Mouse (Mus musculus): ENCODE results near the gene Gpam.

Gene Gpam

DNA sequence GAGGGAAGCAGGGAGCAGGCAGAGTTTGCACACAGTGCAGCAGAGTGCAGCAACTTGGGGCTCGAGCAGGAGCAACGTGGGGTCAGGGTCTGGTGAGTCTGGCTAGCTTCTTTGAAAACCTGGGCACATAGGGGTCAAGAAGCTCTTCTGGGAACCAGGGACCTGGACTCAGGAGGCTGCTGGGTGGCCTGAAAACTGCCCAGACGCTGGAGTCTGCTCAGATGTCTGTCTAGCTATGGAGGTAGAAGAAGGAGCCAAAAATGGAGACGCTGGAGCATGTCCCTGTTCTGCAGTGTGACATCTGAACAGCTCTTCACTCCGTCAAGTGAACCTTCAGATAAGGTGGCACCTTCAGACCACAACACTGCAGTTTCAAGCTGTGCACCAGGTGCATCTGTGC lies 17.7 kb upstream of the Gpam start:
- in situ Hi-C loops (cut with MboI; ENCODE audit: low pct_unique_long_range_greater_than_20kb in 1 of 2, low sequenced_read_pairs in 2 of 2, unreplicated experiment in 1 of 2), result no loop called here

DNA sequence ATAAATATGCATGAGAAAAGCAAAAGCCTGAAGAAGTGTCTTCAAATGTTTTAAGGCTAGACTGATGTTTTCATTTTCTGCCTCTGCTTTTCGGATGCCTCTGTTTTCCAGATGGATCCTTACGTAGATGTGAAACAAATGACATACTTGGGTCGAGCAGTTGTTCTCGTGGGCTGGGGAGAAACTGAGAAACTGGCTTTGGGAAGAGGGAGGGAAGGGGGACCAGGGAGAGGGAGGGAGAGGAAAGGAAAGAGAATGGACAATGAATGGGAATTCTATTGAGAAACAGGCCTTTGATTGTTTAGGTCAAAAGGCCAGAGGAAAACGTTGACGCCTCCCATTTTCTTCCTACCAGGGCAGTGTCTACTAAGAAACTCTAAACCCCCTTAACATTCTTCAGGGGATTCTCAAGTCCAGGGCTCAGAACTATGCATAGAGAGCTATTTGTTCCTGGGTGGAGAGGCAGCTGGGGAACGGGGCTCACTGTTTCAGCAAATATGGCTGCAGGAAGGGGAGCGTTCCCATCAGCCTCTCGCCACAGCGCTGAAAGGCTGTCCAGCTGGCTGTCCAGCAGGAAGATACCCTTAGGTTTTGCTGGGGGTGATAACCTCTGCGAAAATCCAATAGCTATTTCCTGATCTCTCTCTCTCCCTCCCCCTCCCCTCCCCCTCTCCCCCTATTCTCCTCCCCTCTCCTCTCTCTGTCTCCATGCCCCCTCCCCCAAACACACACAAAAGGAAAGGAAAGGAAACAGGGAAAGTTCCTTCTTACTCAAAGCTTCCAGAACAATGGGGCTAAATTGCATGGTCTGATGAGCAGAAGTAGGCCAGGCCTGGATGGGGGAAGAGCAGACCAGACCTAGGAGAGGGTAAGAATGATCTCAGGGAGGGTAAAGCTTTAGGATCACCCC lies 16.6 kb upstream of the Gpam start:
- in situ Hi-C loops (cut with MboI; ENCODE audit: low pct_unique_long_range_greater_than_20kb in 1 of 2, low sequenced_read_pairs in 2 of 2, unreplicated experiment in 1 of 2), result no loop called here

DNA sequence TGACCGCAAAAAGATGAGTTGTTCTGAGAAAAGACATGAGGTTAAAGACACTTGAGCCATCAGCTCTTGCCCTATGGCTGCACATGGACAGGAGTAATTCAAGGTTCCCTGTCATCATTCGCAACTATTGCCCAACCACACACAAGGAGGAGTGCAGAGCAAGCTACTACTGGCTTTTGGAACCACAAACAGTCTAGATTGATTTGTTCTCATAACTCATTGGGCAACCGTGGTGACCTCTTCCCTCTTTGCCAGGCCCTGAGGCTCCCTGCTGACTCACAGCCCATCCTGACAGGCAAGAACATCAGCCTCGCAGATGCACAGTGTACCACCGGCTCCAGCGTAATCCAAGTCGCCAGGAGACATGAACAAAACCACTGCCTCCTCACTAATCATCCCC lies 12.3 kb upstream of the Gpam start:
- in situ Hi-C loops (cut with MboI; ENCODE audit: low pct_unique_long_range_greater_than_20kb in 1 of 2, low sequenced_read_pairs in 2 of 2, unreplicated experiment in 1 of 2), result no loop called here

DNA sequence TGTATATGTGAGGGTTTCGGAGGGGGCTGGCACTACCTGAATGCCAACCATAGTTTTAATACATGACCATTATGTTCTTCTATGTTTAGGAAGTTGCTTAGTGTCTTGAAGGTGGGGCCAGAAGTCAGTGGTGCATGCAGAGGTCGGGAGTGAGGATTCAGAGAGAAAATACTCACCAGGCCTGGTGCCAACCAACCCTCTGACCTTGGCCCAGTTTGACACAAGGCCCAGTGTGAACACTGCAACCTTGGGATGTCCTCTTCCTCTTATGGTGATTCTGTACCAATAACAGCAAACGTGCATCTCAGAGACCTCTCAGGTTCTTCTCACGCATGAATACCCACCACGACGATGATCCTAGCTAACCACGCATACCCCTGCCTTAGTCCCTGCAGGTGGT lies 11.5 kb upstream of the Gpam start:
- in situ Hi-C loops (cut with MboI; ENCODE audit: low pct_unique_long_range_greater_than_20kb in 1 of 2, low sequenced_read_pairs in 2 of 2, unreplicated experiment in 1 of 2), result no loop called here

DNA sequence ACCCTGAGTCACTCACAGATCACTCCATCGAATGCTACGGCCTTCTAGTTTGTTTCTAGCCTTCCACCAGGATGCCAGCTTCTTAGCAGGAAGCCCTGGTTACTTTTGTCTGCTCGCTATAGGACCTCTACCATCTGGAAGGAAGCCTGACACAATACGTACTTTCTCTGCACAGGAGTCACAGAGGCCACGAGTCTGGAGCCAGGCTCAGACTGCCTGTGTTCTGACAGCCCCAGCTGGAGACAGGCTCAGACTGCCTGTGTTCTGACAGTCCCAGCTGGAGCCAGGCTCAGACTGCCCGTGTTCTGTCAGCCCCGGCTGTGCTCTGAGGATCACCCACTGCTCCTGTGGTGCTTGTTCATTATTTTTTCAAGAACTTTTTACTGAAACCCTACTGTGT lies 10.8 kb upstream of the Gpam start:
- in situ Hi-C loops (cut with MboI; ENCODE audit: low pct_unique_long_range_greater_than_20kb in 1 of 2, low sequenced_read_pairs in 2 of 2, unreplicated experiment in 1 of 2), result no loop called here

DNA sequence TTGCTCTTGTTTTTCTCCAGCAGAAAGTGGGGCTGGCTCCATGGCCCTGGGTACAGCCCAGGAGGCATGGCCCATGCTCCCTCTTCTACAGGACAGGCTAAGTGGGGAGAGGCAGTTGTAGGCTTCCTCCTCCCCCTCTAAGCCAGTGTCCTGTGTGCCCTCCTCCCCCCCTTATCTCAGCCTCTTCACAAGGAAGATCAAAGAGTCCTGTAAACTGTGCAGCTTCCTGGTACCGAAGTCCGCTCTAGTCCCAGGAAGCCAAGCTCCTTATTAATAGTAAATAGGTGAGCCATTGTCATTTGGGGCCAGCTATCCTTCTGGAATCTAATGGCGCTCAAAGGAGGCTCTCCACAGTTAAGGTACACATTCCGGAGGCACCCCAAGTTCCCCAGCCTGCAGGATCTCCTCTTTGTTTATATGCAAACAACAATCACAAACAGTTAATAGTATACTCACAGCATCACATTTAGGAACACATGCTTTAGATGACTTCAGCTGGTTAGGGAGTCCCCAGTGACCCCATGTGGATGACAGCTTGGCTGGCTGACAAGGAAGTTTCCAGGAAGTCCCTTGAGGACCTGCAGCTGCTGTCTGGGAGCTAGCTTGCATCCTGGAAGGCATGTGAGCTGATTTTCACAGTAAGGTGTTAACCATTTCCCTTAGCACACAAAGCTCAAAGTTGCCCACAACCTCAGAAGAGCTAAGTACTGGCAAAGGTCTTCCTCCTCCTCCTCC lies 9.8 kb upstream of the Gpam start:
- in situ Hi-C loops (cut with MboI; ENCODE audit: low pct_unique_long_range_greater_than_20kb in 1 of 2, low sequenced_read_pairs in 2 of 2, unreplicated experiment in 1 of 2), result no loop called here

DNA sequence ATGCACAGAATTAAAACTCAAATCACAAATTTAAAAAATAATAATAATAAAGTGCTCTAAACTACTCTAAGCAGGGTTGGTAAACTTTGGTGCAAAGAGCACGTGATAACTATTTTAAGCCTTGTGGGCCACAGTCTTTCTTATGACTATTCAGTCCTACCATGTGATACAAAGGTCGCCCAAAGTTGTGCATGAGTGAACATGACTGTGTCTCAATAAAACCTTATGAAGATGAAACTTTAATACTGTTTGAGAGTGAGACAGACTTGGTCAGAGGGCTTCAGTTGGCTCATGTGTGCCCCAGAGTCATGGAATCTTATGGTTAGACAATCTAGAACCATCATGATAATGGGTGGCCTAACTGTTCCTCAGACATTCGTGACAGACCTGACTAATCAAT lies 8.9 kb upstream of the Gpam start:
- in situ Hi-C loops (cut with MboI; ENCODE audit: low pct_unique_long_range_greater_than_20kb in 1 of 2, low sequenced_read_pairs in 2 of 2, unreplicated experiment in 1 of 2), result no loop called here

DNA sequence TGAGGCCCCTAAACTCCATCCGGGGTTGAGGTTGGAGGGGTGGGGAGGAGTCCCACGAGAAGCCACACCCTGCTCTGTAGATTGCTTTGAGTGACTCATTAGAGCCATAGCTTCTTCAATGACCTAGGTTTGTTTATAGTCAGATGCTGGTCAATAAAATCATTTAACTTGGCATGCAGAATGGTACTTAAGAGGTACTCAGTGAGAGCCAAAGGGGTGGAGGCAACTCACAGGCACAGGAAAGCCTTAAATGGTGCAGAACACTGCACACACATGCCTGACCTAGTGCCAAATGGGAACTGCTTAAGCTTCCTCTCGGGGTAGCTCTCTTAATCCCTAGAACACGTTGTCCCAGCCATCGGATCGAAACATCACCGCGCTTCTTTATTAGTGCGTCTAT lies 7.5 kb upstream of the Gpam start:
- in situ Hi-C loops (cut with MboI; ENCODE audit: low pct_unique_long_range_greater_than_20kb in 1 of 2, low sequenced_read_pairs in 2 of 2, unreplicated experiment in 1 of 2), result no loop called here

DNA sequence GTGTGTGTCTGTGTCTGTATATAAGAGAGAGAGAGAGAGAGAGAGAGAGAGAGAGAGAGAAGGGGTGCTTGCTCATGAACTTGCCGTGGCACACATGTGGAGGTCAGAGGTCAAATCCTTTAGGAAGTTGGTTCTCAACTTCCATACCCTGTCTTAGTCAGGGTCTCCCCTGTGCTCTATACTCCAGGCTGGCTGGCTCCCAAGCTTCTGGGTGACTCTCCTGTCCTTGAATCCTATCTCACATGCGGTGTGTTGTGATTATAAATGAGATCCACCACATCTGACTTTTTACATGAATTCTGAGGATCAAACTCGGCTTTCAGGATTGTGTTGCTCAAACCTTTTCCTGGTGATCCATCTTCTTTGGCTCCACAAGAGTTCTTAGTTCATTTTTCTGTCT lies 5.4 kb upstream of the Gpam start:
- in situ Hi-C loops (cut with MboI; ENCODE audit: low pct_unique_long_range_greater_than_20kb in 1 of 2, low sequenced_read_pairs in 2 of 2, unreplicated experiment in 1 of 2), result no loop called here

DNA sequence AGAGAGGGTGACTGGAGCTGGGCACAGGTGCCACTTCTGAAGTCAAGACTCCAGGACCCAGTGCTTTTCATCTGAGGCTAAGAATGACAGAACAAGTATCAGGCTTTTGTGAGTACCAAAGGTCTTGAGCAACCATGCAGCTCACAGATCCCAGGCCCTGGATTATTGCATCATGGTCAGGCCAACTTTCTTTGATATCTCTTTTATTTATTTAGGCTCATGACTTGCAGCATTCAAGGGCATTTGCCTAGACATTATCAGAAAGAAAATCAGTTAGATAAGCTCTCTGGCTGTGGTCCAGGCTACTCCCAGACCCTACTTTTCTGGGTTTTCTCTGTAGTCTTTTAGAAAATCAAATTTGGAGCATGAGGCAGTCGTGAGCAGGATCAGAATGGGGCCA lies 4.7 kb upstream of the Gpam start:
- in situ Hi-C loops (cut with MboI; ENCODE audit: low pct_unique_long_range_greater_than_20kb in 1 of 2, low sequenced_read_pairs in 2 of 2, unreplicated experiment in 1 of 2), result no loop called here

DNA sequence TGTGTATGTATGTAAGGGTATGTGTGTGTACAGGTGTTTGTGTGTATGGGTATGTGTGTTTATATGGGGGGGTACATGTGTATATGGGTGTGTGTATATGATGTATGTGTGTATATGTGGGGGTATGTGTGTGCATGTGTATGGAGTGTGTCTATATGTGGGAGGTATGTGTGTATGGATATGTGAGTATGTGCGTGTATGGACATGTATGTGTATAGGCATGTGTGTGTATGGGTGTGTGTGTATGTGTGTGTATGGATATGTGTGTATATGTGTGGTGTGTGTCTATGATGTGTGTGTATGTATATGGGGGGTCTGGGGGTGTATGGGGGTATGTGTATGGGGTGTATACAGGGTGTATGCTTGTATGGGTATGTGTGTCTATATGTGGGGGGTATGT lies 1.4 kb upstream of the Gpam start:
- in situ Hi-C loops (cut with MboI; ENCODE audit: low pct_unique_long_range_greater_than_20kb in 1 of 2, low sequenced_read_pairs in 2 of 2, unreplicated experiment in 1 of 2), result no loop called here

DNA sequence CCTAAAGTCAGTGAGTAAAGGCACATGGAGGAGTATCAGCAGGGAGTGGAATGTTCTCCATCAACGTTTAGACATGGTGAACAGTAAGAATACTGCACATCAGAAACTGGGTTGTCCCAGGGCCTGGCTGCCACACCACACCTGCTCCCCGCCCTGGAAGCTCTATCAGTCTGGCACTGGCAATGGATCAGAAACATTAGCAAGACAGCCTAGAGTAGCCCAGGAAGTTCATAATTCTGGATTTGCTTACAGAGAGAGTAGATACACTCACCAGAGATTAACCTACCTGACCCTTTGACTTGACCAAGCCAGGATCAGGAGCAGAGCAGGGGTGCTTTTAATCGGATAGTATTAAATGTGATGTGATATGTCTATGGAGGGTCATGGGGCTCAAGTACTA lies 1.6 kb downstream of the Gpam start:
- in situ Hi-C loops (cut with MboI; ENCODE audit: low pct_unique_long_range_greater_than_20kb in 1 of 2, low sequenced_read_pairs in 2 of 2, unreplicated experiment in 1 of 2), result no loop called here

DNA sequence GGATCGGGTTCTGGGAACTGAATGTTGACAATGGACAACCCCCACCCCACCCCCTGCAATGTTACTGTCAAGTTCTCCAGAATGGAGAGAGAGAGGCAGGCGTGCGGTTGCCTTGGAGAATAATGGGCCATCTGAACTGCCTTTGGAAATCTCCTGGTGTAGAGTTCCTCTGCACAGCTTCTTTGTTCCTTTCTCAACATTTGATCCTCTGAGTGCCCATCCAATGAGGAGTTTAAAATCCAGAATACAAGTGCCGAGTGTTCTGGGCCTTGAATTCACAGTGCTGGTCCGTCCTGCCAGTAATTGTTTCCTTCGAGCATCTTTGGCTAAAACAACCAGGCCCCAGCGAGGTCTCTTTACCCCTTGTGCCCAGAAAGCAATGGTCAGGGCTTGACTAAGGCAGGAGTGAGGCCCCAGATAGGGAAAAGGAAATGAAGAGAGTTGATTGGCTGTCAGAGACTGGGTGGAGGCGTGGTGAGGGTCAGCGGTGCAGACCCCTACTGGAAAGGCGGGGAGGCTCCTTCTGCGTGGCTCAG lies 4.0 kb downstream of the Gpam start:
- in situ Hi-C loops (cut with MboI; ENCODE audit: low pct_unique_long_range_greater_than_20kb in 1 of 2, low sequenced_read_pairs in 2 of 2, unreplicated experiment in 1 of 2), result no loop called here

DNA sequence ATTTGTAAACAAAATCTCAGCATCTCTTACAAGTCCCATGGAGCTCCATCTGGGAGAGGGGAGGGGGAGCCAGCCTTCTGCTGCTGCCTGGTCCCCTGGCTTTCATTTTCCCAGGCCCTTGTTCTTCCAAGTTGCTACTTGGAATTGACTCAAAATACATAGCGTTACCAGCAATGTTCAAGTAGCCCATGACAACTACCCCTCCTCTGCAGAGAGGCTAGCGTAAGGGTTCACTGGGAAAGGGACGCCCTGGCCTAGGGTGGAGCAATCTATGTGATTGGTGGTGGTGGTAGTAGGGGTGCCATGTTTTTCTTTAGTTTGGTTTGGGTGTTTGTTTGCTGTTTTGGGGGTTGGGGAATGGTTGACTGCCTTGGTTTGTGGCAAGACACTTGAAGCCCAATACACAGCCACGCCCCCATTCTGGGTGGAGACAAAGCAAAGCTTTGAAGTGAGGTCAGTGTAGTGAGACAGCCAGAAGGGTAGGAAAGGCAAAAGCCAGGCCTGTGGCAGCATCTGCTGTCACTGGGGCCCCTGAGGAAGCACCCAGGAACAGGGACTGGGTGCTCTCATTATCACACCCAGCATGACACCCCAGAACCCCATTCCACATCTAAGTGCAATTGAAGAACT lies 4.6 kb downstream of the Gpam start:
- in situ Hi-C loops (cut with MboI; ENCODE audit: low pct_unique_long_range_greater_than_20kb in 1 of 2, low sequenced_read_pairs in 2 of 2, unreplicated experiment in 1 of 2), result no loop called here

DNA sequence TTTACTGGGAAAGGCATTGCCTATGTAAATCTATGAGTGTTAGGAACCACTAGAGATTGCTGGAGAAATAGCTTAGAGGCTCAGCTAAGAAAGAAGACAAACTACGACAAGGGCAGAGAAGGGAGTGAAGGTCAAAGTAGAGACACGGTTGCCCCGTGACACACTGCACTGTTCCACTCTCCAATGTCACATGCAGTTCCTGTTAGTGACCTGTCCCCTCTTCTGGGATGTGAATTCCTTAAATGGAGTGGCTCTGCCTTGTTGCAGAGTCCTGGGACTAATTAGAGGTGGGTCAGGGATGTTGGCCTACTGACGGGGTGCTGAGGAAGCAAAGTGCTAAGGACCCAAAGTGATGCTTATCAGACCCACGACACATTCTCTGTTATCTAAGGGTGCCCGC lies 5.2 kb downstream of the Gpam start:
- in situ Hi-C loops (cut with MboI; ENCODE audit: low pct_unique_long_range_greater_than_20kb in 1 of 2, low sequenced_read_pairs in 2 of 2, unreplicated experiment in 1 of 2), result no loop called here

DNA sequence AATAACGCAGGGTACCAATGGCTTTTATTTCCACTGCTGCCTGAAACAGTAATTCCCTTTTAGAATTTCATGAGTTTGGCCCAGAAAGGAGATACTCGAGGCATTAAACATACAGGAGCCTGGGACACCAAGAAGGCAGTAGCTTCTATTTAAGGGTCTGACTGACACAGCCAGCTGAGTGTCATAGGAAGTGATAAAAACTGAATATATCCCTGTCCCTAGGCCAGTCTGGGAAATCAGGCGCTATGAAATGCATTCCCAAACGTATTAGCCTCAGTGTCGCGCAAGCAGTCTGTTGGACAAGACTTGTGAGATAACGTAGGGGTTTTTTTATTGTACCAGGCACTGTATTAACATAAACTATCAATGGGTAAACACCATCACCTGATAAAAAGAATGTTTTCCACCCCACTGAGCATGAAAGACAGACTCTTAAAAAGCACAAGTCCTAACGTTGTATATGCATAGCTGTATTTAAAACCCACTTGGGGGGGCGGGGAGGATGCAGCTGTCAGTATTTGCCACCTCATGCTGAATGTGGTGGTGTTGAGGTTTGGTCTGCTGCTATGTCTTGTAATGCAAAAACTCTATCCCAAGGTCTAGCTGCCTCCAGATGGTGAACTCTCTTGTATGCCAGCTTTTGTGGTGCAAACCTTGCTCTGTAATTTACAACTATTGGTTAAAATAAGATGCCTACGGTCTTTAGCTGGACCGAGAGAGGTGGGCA lies 6.4 kb downstream of the Gpam start:
- in situ Hi-C loops (cut with MboI; ENCODE audit: low pct_unique_long_range_greater_than_20kb in 1 of 2, low sequenced_read_pairs in 2 of 2, unreplicated experiment in 1 of 2), result no loop called here

DNA sequence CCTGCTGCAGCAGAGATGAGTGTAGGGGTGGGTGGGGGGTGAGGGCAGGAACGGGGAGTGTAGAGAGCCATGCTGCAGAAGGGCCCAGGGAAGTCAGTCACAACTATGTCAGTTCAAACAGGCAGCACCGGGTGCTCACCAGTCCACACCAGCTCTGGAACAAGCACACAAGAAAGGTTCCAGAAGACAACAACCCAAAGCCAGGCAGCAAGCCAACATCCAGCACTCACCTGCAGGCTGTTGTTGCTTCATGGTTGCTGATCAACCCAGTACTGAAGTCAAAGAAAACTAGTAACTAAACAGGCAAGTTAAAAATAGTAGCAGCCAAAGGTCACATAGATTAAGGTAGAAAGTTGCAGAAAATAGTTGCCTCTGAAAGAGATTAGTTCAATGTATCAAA lies 7.5 kb downstream of the Gpam start:
- in situ Hi-C loops (cut with MboI; ENCODE audit: low pct_unique_long_range_greater_than_20kb in 1 of 2, low sequenced_read_pairs in 2 of 2, unreplicated experiment in 1 of 2), result no loop called here

DNA sequence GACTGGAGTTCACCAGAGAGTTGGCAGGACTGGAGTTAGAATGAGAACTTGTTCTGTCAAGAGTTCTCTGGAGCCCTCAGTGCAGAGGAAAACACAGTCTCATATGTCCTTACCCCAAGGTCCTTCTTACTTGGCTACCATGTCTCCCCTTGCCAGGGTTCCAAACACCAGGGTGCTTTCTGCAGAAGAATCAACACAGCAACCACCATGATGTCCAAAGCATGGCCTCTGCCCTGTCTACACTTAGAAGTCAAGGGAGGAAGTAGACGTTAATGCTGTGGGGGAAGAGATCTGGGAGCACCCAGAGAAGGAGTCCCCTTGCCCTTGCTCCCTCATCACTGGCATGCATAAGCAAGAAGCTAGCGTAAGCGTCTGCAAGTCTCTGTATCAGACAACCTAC lies 9.0 kb downstream of the Gpam start:
- in situ Hi-C loops (cut with MboI; ENCODE audit: low pct_unique_long_range_greater_than_20kb in 1 of 2, low sequenced_read_pairs in 2 of 2, unreplicated experiment in 1 of 2), result no loop called here
